Mouse (Mus musculus): ENCODE data around the gene Ctdspl. TPM values are rescaled to one million over a fixed set of nuclear protein-coding genes. Genes with fewer than 3 reads are reported as not detected.

The Ctdspl gene
- polyA plus RNA-seq, 1 experiment from 2014 or later: 7.5 TPM

GRCm38 (mm10) chr9:119002267-119002666, 76.0 kb downstream of the Ctdspl start:
- H3K4me2 ChIP-seq: no peak overlapping the region
- WGBS: 88% methylated on average over 17 of the region's 17 CpGs
- no peak for ATAC-seq (replicated peaks)
- H3K9me3 ChIP-seq: no peaks in the 10 kb centered on the region
- H3K36me3 ChIP-seq (replicated peaks): no peaks in the 10 kb centered on the region
- H3K4me3 ChIP-seq: no peak overlapping the region
- H3K27me3 ChIP-seq (replicated peaks): no peaks in the 10 kb centered on the region
- no peak overlapping the region for H3K9ac ChIP-seq
- 0 out of 2 replicates have a peak, but pooled peaks cover 3% of the 10 kb centered on the region for H3K4me1 ChIP-seq
- no peak overlapping the region for H3K27ac ChIP-seq

DNA sequence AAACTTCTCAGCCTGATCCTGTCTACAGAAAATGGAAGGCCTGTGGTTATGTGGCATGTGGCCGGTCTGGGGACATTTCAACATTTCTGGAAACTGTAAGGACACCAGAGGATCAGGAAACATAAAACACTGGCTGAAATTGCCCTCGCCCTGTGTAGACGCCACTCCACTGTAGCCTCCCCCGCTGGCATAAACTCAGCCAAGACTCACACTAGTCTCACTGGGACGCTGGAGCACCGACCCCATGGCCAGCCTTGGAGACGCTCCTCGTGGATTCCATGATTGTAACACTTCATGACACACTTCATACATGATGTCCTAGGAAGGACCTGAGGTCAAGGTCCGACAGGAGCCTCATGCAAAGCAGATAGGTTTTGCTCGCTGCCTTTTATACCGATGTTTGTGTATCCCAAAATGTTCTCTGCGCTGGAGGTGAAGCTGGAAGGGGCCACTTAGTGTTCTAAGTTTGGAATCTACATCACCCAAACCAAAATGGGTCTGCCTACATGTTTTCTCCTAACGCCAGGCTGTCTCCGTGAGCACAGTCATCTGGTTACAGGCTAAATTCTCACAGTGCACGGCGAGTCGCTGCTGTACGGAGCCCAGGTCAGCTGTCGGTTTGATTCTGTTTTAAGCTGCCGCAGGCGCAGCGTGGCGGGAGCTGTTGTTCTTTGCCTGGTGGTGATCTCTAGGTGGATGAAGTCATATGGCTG, 77.9 kb downstream of the Ctdspl start:
- H3K27me3 ChIP-seq (replicated peaks): no peaks in the 10 kb centered on the region
- WGBS: 92% methylated on average over 23 of the region's 23 CpGs
- H3K9ac ChIP-seq: no peak overlapping the region
- H3K9me3 ChIP-seq: no peaks in the 10 kb centered on the region
- no peak overlapping the region for H3K4me2 ChIP-seq
- ATAC-seq (replicated peaks): no peak
- no peaks in the 10 kb centered on the region for H3K36me3 ChIP-seq (replicated peaks)
- 0 out of 2 replicates have a peak, but pooled peaks cover 3% of the 10 kb centered on the region for H3K4me1 ChIP-seq
- H3K27ac ChIP-seq: no peak overlapping the region
- H3K4me3 ChIP-seq: no peak overlapping the region

GRCm38 (mm10) chr9:119004703-119005076, 78.4 kb downstream of the Ctdspl start:
- H3K4me2 ChIP-seq: no peak overlapping the region
- no peaks in the 10 kb centered on the region for H3K36me3 ChIP-seq (replicated peaks)
- ATAC-seq (replicated peaks): no peak
- H3K4me1 ChIP-seq: 0 out of 2 replicates have a peak, but pooled peaks cover 3% of the 10 kb centered on the region
- no peak overlapping the region for H3K27ac ChIP-seq
- WGBS: 90% methylated on average over 16 of the region's 16 CpGs
- H3K4me3 ChIP-seq: no peak overlapping the region
- H3K9ac ChIP-seq: no peak overlapping the region
- no peaks in the 10 kb centered on the region for H3K27me3 ChIP-seq (replicated peaks)
- H3K9me3 ChIP-seq: no peaks in the 10 kb centered on the region

- no peak for ATAC-seq (replicated peaks)
- H3K9ac ChIP-seq: no peak overlapping the region
- no peaks in the 10 kb centered on the region for H3K9me3 ChIP-seq
- no peak overlapping the region for H3K4me3 ChIP-seq
- H3K27me3 ChIP-seq (replicated peaks): no peaks in the 10 kb centered on the region
- H3K4me1 ChIP-seq: 0 out of 2 replicates have a peak, but pooled peaks cover 3% of the 10 kb centered on the region
- no peak overlapping the region for H3K4me2 ChIP-seq
- no peak overlapping the region for H3K27ac ChIP-seq
- 70% methylated on average over 15 of the region's 15 CpGs for WGBS
- no peaks in the 10 kb centered on the region for H3K36me3 ChIP-seq (replicated peaks)
Observed at GRCm38 (mm10) chr9:119005303-119006029, 79.2 kb downstream of the Ctdspl start.

DNA sequence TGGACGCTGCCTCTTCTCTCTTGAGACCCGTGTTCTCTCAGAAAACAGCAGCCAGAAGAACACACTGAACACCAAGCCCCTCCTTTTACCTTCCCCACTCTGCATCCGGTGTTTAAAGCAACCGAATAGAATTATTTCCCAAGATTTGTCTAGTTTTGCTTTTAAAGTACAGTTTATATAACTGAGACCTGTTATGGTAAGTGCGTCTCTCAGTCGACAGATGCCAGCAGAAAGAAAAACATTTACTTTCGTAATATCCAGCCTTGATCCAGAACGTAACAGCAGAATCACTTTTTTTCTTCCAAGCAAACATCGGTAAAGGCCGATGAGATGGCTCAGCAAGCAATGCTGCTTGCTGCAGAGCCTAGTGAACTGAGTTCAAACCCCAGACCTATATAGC, 81.0 kb downstream of the Ctdspl start:
- no peak overlapping the region for H3K4me2 ChIP-seq

DNA sequence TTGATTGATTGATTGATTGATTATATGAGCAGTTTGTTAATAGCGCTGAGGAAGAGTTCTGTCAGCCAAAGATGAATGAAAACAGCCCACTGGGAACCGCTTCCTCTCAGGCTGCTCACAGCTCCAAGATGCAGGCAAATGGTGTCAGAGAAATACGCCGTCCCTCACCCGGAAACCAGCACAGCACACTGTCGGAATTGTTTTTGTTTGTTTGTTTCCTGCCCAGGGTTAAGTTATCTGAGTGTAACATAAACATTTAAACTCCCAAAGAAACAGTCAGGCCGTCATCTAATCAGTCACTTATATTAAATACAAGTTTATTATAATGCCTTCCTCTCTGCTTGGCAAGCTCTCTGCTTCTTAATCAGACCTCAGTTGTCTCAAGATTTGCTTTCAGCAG, 82.6 kb downstream of the Ctdspl start:
- Histone ChIP-seq H3K4me2 (no peak overlapping the region), H3K27ac (no peak overlapping the region; the same call in 1 of the 2 replicates), H3K9ac (no peak overlapping the region), H3K27me3 (replicated peaks) (no peaks in the 10 kb centered on the region), H3K36me3 (replicated peaks) (no peaks in the 10 kb centered on the region), H3K4me3 (no peak overlapping the region), H3K9me3 (no peaks in the 10 kb centered on the region), H3K4me1 (0 out of 2 replicates have a peak, but pooled peaks cover 3% of the 10 kb centered on the region)
- ATAC-seq (replicated peaks): no peak
- 79% methylated on average over 7 of the region's 7 CpGs for WGBS

More for the DNA sequence above, 81.0 kb downstream of the Ctdspl start:
- Histone ChIP-seq H3K9me3 (no peaks in the 10 kb centered on the region), H3K27ac (no peak overlapping the region), H3K4me1 (0 out of 2 replicates have a peak, but pooled peaks cover 3% of the 10 kb centered on the region), H3K36me3 (replicated peaks) (no peaks in the 10 kb centered on the region), H3K4me3 (no peak overlapping the region), H3K9ac (no peak overlapping the region), H3K27me3 (replicated peaks) (no peaks in the 10 kb centered on the region)
- no peak for ATAC-seq (replicated peaks)
- 90% methylated on average over 10 of the region's 10 CpGs for WGBS

DNA sequence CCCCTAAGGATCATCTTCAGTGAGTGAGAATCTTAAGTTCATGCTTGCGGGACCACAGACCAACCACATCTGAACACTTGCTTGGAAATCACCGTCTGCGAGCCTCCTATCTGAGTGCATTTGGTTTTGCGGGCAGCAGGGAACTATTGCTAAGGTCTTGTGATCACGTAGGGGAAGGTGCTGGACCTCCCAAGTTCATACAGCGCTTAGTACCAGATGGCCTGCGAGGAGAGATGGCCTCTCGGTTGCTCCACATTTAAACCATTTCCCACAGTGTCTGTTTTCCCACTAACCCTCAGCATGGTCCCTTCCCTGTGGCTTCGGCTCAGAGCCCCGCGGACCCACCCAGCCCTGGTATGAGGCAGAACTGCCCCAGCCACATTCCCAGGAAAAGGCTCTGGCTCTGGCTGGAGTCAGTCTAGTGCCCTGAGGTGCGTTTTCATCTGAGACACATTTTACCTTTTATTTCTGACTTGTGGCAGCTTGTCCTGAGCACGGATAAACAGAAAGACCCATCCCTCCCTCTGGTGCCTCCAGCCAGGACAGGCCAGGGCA, 84.0 kb downstream of the Ctdspl start:
- no peak for ATAC-seq (replicated peaks)
- 87% methylated on average over 13 of the region's 13 CpGs for WGBS
- Histone ChIP-seq H3K27me3 (replicated peaks) (no peaks in the 10 kb centered on the region), H3K9me3 (no peaks in the 10 kb centered on the region), H3K27ac (no peak overlapping the region), H3K9ac (no peak overlapping the region), H3K4me1 (0 out of 2 replicates have a peak, but pooled peaks cover under 1% of the 10 kb centered on the region), H3K4me2 (no peak overlapping the region), H3K4me3 (no peak overlapping the region), H3K36me3 (replicated peaks) (no peaks in the 10 kb centered on the region)

DNA sequence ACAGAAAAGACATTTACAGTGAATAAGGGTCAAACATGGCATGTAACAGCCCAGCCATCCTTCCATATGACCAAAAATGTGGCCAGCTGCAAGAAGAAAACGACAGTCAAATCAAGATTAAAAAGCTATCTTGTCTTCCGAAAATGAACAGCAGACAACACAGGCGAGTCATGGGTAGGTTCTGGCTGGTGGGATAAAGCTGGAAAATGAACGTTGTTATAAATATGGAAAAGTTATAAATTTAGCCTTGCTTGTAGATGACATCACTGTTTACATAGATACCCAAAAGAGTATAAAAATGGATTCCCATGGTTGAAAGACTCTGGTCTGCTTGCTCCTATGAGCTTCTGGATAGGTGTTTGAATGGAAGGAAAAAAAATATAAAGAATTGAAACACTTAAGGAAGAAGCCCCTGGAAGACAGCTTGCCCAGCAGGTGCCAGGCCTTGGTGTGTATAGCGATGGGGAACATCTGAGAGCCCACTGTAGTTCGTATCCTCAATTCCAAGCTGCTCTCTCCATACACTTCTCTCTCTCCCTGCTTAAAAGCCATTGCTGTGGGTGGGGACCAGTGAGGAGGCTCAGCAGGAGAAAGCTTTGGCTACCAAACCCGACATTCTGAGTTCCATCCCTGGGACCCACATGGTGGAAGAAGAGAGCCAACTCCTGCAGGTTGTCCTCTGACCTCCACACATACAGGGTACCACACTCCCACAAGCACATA, 90.7 kb downstream of the Ctdspl start:
- no peaks in the 10 kb centered on the region for H3K27me3 ChIP-seq (replicated peaks)
- H3K4me1 ChIP-seq: no peaks in the 10 kb centered on the region
- 85% methylated on average over 7 of the region's 7 CpGs for WGBS
- H3K4me3 ChIP-seq: no peak overlapping the region
- no peak overlapping the region for H3K4me2 ChIP-seq
- no peak overlapping the region for H3K27ac ChIP-seq
- no peaks in the 10 kb centered on the region for H3K9me3 ChIP-seq
- H3K36me3 ChIP-seq (replicated peaks): no peaks in the 10 kb centered on the region
- ATAC-seq (replicated peaks): no peak
- no peak overlapping the region for H3K9ac ChIP-seq

DNA sequence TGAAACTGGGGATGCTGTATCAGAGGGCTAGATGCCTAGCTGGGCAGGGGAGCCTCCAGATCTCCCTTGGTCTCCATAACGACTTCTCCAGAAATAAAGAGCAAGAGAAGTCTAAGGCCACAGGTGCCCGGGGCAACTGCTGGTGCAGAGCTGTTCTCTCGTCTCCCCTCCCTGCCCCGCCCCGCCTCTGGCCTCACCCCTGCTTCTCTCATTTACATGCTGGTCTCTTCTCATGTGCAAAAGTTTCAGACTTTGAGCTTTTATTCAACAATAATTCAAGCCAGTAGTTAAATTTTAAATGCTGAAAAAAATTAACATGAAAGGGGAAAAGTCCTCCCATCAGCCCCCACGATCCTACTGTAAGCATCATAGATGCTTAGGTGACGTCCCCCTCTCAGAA, 95.5 kb downstream of the Ctdspl start:
- Histone ChIP-seq H3K9ac (no peak overlapping the region), H3K36me3 (replicated peaks) (no peaks in the 10 kb centered on the region), H3K4me2 (no peak overlapping the region), H3K27me3 (replicated peaks) (no peaks in the 10 kb centered on the region), H3K4me1 (no peaks in the 10 kb centered on the region), H3K4me3 (no peak overlapping the region), H3K27ac (no peak overlapping the region), H3K9me3 (no peaks in the 10 kb centered on the region)
- WGBS: 75% methylated on average over 7 of the region's 7 CpGs
- no peak for ATAC-seq (replicated peaks)

- ATAC-seq (replicated peaks): no peak
Observed at GRCm38 (mm10) chr9:119025263-119025662, 99.0 kb downstream of the Ctdspl start.

DNA sequence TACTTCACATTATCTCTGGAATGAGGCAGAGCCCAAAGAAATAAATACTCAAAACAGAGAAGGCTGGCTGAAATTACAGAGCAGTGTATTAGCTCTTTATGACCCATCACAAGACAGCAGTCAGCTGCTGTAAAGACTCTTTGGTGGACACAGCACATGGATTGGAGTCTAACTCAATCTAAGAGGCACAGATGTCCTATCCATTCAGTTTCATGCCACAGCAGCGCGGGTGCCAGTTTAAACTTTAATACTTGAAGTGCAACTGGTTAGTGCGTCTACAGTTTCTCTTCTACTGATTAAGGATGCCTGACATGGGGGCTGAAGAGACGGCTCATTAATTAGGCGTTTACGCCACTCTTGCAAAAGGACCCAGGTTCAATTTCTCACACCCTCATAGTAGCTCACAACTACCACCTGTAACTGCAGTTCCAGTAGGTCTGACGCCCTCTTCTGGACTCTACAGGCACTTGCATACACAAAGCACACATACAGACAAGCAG, 99.6 kb downstream of the Ctdspl start:
- H3K27me3 ChIP-seq (replicated peaks): no peaks in the 10 kb centered on the region
- no peak overlapping the region for H3K9ac ChIP-seq
- no peak overlapping the region for H3K4me3 ChIP-seq
- H3K4me2 ChIP-seq: no peak overlapping the region
- no peak for ATAC-seq (replicated peaks)
- H3K9me3 ChIP-seq: no peaks in the 10 kb centered on the region
- H3K27ac ChIP-seq: no peak overlapping the region
- no peaks in the 10 kb centered on the region for H3K4me1 ChIP-seq
- H3K36me3 ChIP-seq (replicated peaks): no peaks in the 10 kb centered on the region
- WGBS: 92% methylated on average over 7 of the region's 7 CpGs

More at GRCm38 (mm10) chr9:119025263-119025662, 99.0 kb downstream of the Ctdspl start:
- Histone ChIP-seq H3K36me3 (replicated peaks) (no peaks in the 10 kb centered on the region), H3K4me1 (no peaks in the 10 kb centered on the region), H3K9me3 (no peaks in the 10 kb centered on the region), H3K9ac (no peak overlapping the region), H3K27me3 (replicated peaks) (no peaks in the 10 kb centered on the region), H3K27ac (no peak overlapping the region), H3K4me3 (no peak overlapping the region), H3K4me2 (no peak overlapping the region)
- WGBS: 86% methylated on average over 6 of the region's 6 CpGs

GRCm38 (mm10) chr9:119027337-119027736, 101.1 kb downstream of the Ctdspl start:
- no peak overlapping the region for H3K27ac ChIP-seq
- no peak overlapping the region for H3K4me3 ChIP-seq
- peaks cover 7% of the 10 kb centered on the region for H3K4me1 ChIP-seq
- no peaks in the 10 kb centered on the region for H3K36me3 ChIP-seq (replicated peaks)
- no peaks in the 10 kb centered on the region for H3K9me3 ChIP-seq
- H3K27me3 ChIP-seq (replicated peaks): no peaks in the 10 kb centered on the region
- no peak for ATAC-seq (replicated peaks)
- H3K4me2 ChIP-seq: no peak overlapping the region
- no peak overlapping the region for H3K9ac ChIP-seq
- WGBS: 87% methylated on average over 7 of the region's 7 CpGs

Data from midbrain, embryonic 15.5 days (tissue).